Mouse (Mus musculus) megakaryocyte progenitor cell, adult 5-6 weeks (primary cell): ENCODE data around the gene Igfbp3. TPM values are rescaled to one million over a fixed set of nuclear protein-coding genes. Genes with fewer than 3 reads are reported as not detected.
A peak's percentile ranks its signal among the peaks of the same experiment; 100 is the strongest.

ENCODE experiments used
- ATAC-seq: replicated peaks from 2 replicates; pipeline ENCODE4 v1.8.0; 2016; ENCODE audit warnings: mild to moderate bottlenecking, moderate TSS enrichment, inconsistent platforms; ENCODE audit not compliant: poor library complexity
- total RNA-seq, 2 experiments: library from RNA; stranded (forward) in 1 of 2; stranded (reverse) in 1 of 2; fragments of 157-497, 149-512 nt in 1 of 2; fragments of 200-1000 nt in 1 of 2; gene quantifications; 2 replicates each; pipeline versions ENCODE4 v1.2.3 to v1.2.4; 2015 to 2017

Igfbp3 gene
- total RNA-seq, 2 experiments from 2014 or later = not detected

GRCm38 (mm10) chr11:7212126-7212798 lies 1.5 kb downstream of the Igfbp3 start:
- ATAC-seq = no peak

- no peak for ATAC-seq
Observed at GRCm38 (mm10) chr11:7211211-7211610, 2.5 kb downstream of the Igfbp3 start.

GRCm38 (mm10) chr11:7210343-7210742 lies 3.4 kb downstream of the Igfbp3 start:
- peak; percentile 77 for ATAC-seq

GRCm38 (mm10) chr11:7203846-7204245 lies 9.9 kb downstream of the Igfbp3 start:
- no peak for ATAC-seq

GRCm38 (mm10) chr11:7202206-7202605 lies 11.5 kb downstream of the Igfbp3 start:
- no peak for ATAC-seq

GRCm38 (mm10) chr11:7200393-7200783 lies 13.3 kb downstream of the Igfbp3 start:
- ATAC-seq = no peak

GRCm38 (mm10) chr11:7199736-7200392 lies 13.9 kb downstream of the Igfbp3 start:
- peak; percentile 55; the same call in 1 of the 2 replicates for ATAC-seq

GRCm38 (mm10) chr11:7198481-7199256 lies 15.1 kb downstream of the Igfbp3 start:
- ATAC-seq = no peak

DNA sequence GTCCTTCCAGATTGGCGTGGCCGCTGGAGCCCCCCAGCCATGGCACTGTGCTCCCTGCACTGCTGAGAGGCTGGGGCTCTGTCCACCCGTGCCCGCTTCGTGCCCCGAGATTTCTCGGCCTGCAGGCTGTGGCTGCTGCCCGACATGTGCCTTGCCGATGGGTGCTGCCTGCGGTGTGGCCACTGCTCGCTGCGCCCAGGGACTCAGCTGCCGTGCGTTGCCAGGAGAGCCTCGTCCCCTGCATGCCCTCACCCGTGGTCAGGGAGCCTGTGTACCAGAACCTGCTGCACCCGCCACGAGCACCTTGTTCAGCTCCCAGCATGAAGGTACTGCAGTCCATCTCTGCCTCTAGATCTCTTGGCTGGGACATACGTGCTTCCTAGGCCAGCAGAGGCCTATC lies 15.7 kb downstream of the Igfbp3 start:
- ATAC-seq = no peak

DNA sequence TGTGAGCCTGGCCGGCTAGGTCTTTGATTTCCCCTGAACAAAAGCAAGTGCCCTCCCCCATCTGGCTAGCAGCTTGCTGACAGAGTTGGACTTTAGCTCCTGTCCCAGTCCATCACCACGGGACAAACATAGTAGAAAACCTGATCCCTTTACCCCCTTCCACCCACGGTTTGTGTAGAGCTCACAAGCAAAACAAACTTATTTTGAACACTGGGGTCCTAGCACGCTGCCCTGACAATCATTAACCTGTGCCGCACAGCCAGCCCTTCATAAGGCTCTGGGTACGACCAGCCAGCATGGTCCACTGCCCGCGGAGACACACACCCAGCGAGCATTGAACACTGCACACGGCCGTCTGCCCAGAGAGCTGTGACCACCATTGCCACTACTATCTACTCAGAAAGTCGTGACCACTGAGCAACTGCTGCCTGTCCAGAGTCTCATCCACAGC lies 16.2 kb downstream of the Igfbp3 start, which contains the start of gene Igfbp1:
Igfbp1 (plus strand) TSS at position 292 of the 451 bp plus-strand sequence.
- no peak for ATAC-seq

DNA sequence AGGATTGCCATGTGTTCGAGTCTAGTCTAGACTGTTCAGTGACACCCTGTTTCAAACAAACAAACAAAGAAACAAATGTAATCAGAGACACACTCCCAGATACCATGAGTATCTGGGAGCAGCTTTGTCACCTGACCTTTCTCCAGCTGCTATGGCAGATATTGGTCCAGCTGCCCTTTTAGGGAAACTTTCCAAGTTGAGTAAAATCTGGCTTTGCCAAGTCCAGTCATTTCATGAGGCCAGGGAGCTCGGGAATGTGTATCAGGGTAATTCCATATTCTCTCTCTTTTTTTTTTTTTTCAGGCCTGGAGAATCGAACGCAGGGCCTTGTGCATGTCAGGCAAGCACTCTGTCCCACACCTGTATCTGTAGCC lies 18.4 kb downstream of the Igfbp3 start:
- no peak for ATAC-seq

- no peak for ATAC-seq
Observed at GRCm38 (mm10) chr11:7194432-7195311, 19.1 kb downstream of the Igfbp3 start.

GRCm38 (mm10) chr11:7193134-7193533 lies 20.6 kb downstream of the Igfbp3 start:
- ATAC-seq = no peak

DNA sequence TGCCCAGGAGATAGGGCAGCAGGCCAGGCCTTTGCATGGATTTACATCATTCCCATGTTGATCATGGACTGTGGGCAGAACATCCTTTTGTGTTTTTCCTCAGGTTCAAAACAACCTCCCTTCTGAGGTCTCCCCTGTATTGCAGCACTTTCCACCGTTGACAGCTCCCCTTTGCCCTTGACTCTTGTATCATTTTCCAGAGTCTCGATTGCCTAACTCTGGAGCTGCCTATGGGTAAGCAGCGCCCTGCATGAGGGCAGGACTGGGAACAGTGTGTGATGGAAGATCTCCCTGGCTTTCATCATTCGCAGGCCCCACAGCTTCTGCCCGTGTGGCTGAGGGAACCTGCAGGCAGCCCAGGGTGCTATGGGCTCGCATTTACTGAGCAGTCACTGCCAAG lies 21.0 kb downstream of the Igfbp3 start:
- no peak for ATAC-seq

DNA sequence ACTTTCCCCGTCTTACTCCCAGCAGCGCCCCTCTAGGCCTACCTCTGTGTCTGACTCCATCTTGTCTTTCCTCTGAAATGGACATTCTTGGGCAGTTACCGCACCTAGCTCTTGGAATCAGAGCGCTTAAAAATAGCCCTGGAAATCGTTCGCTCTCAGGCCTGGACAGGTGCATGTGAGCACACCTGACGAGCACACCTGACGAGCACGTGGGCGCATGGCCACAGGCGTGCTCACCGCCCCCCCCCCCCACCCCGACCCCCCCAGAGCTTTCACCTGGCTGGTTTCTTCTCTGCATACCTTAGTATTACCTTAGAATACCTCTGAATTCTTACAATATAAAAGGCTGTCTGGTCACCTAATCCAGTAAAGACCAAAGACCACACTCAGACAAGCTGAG lies 25.3 kb downstream of the Igfbp3 start, which contains the start of gene Gm11985:
Gm11985 (minus strand) TSS at position 101 of the 400 bp plus-strand sequence.
- ATAC-seq = no peak

- no peak for ATAC-seq
Observed at GRCm38 (mm10) chr11:7187472-7187871, 26.3 kb downstream of the Igfbp3 start.

GRCm38 (mm10) chr11:7184420-7184819 lies 29.3 kb downstream of the Igfbp3 start:
- no peak for ATAC-seq

DNA sequence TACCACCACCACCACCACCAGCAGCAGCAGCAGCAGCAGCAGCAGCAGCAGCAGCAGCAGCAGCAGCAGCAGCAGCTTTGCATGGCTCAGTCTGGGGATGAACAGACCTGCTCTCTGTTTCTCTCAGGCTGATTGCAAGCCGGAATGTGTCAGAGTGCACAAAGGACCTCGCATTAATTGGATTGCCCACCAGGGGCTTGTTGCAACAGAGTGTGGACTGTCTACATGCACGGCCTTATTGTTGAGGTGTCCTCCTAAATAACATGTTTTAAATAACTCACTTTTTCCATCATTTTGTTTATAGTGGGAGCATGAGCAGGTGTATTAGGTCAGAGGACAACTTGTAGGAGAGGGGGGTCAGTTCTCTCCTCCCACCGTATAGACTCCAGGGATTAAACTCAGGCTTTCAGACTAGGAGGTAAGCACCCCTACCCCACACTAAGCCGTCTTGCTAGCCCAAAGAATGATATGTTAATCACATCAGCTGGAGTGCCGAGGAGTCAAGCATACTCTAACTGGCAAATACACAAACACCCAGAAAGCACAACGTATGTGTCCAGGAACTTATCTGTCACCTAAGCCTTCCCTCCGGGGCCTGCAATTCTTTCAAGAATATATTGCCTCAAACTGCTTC lies 31.2 kb downstream of the Igfbp3 start:
- ATAC-seq = no peak

- ATAC-seq = no peak
Observed at GRCm38 (mm10) chr11:7179276-7179675, 34.4 kb downstream of the Igfbp3 start.

- ATAC-seq = no peak
Observed at GRCm38 (mm10) chr11:7178724-7179123, 35.0 kb downstream of the Igfbp3 start.
